Mouse (Mus musculus): ENCODE results near the gene Ehhadh.
"Not testable (repeated sequence)": the region's sequence is repeated elsewhere in the genome, so short reads cannot be mapped to it uniquely, and the experiment has no call there.

Ehhadh gene

DNA sequence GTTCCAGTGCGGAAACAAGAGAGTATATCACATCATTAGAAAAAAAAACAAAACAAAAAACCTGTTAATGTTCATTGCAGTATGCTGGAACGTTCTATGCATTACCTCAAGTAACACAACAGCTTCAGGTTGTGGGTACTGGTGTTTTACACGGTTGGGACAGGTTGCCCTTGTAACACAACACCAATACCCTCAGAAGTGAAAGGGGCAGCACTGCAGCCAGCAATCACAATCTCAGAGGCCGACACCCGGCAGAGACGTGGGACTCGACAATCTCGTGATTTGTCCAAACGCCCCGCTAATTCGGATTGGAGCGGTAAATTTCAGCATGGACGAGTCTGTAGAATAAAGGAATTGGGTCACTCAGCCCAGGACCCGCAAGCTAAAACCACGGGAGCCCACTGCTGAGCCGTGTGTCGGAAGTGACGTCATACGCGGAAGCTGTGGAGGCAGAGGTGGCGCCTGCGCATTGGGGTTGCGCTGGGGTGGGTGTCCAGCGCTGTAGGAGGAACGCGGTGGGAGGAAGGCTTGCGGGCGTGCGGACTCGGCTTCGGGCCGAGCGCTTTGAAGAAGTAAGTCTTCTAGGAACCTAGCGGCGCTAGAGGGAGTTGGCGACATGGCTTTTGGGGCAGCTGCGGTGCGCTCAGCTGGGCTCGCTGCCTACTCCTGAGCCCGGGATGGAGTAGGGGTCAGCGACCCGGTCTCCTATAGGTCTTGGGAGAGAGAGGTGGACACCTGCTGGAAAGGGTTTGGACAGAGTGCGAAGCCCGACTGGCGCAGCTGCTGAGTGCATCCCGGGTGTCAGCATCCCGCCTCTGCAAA, 6.5 kb upstream of the Ehhadh start, which contains the start of gene Map3k13:
Gene Map3k13, plus strand, starts transcription at position 472 of the 822 bp plus-strand sequence.
- DNase-seq, result peak; percentile 94

DNA sequence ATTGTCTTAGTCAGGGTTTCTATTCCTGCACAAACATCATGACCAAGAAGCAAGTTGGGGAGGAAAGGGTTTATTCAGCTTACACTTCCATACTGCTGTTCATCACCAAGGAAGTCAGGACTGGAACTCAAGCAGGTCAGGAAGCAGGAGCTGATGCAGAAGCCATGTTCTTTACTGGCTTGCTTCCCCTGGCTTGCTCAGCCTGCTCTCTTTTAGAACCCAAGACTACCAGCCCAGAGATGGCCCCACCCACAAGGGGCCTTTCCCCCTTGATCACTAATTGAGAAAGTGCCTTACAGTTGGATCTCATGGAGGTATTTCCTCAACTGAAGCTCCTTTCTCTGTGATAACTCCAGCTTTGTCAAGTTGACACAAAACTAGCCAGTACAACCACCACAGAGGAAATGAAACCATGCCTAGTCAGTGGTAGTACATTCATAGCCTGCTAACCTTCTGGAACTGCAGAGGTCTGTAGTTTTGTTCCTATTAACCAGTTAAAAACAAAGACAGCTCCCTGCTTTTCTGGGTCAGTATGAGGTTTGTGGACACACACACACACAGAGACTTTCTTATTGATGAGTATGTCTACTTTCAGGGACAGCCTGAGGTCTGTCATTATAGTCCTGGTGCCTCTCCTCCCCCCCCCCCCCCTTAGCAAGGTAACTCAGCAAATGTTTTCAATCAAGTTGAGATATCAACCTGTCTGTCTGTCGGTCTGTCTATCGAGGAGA, 5.6 kb upstream of the Ehhadh start:
- DNase-seq, result not testable (repeated sequence)

DNA sequence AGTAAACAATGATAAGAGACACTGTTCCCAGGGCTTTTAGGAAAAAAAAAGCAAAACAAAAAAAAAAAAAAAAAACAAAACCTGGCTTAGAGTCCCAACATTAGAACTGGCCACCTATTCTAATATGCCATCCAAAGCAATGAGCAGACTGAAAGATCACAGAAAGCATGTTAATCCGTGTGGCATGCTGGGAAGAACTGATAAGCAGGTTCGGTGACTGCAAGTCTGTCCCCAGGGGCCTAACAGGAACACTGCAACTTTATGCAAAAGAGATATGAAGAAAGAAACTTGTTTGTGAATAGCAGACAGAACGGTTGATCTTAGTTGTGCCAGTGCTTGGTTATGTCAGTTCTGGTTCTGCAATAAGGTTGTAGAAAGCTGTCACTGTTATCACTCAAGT, 4.2 kb upstream of the Ehhadh start:
- DNase-seq, result no peak

DNA sequence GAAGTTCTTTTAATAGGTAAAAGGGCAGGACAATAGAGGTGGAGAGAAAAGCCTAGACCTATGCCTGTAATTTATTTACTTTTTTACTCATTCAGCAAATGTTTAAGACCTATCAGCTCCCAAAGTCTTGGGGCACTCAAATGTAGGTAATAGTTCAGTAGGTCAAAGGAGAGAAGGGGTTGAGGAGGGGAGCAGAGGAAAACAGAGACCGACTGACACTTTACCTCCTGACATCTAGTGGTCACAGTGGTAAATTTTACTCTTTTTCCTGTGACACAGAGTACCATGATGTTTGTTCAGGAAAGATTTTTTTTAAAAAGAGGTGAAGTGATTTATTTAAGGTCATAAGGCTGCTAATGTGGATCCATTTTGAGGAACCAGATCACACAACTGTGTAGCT, 2.9 kb upstream of the Ehhadh start:
- DNase-seq, result no peak

DNA sequence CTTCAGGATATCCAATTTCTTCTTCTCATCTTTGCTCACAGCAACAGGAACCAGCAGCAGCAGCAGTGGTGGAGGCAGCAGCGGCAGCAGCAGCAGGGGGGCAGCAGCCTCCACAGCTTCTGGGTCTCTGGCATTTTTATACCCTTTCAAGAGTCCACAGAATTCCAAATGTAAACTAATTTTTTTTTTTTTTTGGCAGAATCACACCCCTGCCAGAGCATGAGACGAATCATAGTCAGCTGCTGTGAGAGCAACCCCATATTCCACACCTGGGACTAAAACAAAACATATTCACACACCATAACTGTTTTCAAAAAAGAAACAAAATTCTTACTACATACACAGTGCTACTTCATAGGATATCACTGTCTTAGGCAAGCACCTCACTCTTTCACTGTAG, 1.6 kb upstream of the Ehhadh start:
- DNase-seq, result no peak

DNA sequence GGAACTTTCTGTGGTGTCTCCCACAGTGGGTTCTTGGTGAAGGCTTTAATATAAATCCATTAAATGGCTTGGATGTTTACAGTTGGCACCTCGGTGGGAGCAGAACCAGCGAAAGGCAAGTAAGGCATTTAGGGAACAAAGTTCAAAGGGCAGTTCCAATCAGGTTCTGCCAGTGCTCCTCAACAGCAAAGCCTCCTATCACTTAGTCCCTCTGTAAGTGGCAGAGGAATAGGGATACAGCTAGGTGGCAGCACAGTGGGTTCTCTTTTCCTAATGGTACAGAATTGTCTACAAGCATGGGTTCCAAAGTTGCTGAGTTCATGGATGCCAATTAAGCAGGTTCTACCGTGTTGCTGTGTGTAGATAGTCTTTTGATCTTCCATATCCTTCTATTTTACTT, 974 bp upstream of the Ehhadh start:
- no peak for DNase-seq

DNA sequence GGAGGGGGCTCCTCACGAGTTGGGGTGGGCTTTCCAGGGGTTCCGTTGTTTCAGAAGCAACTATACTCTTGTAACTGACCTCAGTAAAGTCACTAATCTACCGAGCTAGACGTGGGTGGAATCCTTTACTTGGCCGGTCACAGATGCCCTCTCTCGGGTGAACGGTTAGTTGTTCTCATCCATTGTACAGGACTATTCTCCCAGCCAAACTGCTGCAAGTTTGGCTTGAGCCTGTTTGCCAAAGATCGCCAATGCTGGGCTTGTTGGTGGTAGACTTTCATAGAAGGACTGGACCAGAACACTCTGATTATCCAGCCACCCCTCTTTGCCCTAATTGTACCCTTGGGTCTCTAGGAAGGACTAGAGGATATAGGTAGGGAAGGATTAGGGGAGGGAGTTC, 1.3 kb downstream of the Ehhadh start:
- no peak for DNase-seq

DNA sequence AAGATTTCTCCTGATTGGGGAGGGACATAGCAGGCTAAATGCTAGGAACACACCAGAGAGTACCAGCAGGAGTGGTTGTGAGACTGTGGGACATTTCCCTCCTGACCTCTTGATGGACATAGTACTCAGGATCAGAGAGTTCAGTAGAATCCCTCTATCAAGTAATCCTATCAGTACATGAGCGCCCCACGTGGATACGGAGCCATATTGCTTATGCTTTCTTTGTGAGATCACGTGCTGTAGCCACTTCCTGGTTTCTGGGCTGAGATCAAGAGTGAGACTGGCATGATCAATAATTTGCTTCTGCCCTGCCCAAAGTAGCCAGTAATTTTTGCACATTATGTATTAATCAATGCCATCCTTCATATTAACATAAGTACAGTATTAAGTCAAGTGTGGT, 2.6 kb downstream of the Ehhadh start:
- no peak for DNase-seq

DNA sequence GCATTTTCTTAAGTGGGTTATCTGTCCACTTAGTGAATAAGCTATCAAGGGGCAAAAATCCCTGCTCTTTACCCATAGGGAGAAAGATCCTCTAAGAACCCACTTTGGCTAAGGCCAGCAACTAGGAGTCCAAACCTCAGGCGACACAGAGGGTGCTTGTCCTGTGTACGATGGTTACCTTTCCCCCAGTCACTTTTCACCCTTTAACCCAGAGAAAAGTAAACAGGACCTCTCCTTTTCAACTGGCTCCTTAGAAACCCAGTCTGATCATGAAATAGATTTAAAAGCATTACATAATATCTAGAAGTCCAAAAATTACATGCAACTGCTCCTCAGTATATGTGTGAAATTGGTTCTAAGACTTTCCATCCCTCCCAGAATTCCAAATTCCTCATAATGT, 4.8 kb downstream of the Ehhadh start:
- DNase-seq, result no peak

DNA sequence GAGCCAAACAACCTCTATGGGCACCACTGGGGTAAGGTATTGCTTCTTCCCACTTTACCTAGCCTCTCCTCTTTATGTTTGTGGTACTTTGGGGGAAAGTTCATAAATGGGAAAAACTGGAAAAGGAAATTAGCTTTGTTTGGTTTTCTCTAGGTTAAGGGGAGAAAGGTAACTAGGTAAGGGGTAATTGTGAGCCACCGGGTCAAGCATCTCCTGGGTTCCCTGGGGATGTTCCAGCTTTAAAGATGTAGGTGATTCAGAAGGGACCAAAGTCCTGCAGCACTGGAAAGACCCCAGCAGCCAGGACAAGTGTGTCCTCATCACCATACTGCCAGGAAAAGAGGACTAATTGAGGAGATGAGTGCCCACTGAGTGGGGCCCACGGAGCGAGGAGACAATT, 5.7 kb downstream of the Ehhadh start:
- DNase-seq, result no peak

DNA sequence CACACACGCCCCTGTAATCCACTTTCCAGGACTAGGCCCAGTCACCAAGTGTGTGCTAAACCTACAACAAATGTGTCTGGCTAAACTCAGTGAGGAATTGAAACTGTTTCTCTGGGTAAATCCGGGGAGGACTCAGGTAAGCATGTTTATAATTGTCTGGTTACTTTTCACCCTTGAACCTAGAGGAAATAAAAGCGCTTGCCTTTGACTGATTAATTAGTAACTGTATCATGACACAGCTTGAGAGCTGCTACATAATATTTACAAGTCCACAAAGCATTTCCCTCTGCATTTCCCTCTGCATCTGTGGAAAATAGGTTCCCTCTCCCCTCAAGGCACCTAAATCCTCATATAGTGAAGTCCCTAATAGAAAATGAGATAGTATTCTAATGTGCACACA, 6.3 kb downstream of the Ehhadh start:
- no peak for DNase-seq

DNA sequence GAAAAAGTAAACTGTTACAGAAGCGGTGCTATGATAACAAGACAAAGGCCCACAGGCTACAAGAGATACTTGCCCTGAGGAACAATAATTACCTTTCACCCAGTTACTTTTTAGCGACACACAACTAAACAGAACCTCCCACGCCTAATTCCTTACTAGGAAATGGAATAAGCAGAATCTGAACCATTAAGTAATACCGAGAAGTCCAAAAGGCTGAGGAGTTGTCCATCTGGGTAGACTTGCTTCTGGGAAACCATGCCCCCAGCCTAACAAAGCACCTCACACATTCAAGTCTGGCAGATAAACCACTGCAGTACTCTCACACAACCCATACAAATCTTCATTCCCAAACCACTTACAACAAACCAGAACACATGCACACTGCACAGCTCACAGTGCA, 8.5 kb downstream of the Ehhadh start:
- DNase-seq, result no peak

DNA sequence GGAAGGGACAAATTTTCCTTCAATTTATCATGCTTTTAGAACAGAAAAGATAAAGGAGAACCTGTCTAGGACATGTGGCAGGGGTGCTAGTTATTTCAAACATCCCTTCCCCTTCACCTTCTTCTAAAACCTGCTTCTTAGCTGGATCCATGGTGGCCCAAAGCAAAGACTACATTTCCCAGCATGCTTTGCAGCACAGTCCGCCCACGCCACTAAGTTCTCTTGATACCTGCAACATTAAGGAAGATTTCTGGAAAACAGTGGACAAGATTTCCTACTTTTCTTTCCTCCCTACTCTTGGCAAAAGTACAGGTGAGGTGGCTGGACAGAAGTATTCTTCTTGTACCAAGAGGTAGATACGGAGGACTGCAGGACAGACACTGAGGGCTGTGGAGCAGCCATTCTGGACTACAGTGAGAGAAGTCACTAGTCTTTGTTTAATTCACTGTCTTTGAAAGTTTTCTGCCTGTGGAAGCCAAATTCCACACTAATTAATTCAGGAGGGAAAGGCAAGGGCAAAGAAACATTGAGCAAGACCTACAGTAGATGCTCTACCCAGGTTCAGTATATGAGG, 9.2 kb downstream of the Ehhadh start:
- no peak for DNase-seq

DNA sequence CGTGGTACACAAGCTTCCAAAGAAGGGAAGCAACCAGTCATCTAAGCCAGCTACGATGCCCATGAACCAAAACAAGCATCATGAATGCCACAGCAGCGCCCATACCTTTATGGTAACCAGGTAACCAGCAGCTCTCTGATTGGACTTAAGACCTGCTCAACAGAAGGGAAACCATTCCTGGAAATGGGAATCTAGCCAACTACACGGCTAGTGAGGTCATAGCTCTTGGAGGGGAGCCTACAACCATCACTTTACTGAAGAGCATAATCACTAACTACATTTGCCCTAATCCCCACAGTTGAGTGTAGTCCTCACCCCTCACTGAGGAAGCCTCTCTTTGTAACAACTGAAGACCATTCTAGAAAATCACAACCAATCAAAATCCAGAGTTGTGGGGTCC, 12.9 kb downstream of the Ehhadh start:
- DNase-seq, result no peak

DNA sequence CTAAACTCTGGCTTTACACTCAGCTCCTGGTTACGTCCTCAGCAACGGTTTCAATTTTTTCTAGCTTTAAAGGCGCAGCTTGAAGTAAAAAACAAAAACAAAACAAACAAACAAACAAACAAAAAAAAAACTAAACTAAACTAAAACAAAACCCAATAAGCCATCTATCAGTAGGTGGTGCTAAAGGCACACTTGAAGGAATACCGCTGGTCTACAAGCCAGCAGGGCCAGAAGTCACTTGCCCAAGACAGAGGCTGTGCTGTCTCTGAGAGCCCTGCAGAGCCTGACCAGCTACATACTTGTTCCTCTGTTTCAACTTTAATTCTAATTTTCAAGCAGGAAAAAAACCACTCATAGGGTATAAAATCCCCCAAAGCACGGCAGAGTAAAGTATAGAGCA, 17.9 kb downstream of the Ehhadh start:
- no peak for DNase-seq

DNA sequence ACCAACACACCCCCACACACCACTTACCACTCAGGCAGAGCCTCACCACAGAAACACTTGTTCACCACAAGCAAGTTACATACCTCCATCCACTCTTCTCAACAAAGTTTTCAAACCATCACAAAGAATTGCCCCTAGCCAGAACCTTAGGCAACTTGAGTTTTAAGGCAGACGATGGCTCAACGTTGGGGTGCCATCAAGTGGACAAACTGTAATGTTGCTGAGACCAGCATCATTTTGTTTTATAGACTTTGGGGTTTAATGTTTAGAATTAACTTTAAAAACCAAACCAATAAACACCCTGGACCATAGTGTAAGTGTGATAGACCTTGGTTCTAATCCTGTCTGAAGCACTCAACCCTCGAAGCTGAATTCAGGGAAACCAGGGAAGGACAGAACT, 19.4 kb downstream of the Ehhadh start:
- no peak for DNase-seq

DNA sequence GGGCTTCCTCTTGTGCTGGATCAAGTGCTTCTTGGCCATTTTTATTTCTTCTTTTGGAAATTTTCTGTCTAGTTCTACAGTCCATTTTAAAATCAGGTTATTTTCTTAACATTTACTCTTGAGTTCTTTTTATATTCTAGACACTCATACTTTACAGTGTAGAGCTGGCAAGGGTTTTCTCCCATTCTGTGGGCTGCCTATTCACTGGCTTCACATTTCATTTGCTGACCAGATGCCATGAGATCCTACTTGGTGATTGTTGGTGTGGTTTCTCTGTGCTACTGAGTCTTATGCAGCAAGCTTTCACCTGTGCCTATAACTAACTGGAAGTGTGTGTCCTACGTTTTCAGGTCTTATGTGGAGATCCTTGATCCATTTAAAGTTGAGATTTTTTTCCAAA, 29.2 kb downstream of the Ehhadh start:
- DNase-seq, result no peak

DNA sequence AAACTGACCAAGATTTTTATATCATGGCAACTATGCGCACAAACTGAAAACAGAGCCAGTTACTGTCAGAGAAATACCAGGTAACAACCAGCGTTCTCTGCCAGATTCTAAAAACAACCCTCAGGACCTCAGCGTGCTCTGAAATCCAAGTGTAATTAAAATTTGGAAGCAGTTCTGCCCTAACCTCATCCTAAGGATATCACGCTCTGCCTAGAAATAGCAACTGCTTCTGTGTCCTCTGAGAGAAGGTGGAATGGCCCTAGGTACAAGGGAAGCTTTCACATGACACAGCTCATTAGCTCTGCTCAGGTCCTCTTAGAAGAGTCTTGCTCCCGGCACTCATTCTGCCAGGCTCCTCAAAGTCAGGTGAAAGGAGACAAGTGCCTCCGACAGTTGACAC, 44.2 kb downstream of the Ehhadh start:
- no peak for DNase-seq

DNA sequence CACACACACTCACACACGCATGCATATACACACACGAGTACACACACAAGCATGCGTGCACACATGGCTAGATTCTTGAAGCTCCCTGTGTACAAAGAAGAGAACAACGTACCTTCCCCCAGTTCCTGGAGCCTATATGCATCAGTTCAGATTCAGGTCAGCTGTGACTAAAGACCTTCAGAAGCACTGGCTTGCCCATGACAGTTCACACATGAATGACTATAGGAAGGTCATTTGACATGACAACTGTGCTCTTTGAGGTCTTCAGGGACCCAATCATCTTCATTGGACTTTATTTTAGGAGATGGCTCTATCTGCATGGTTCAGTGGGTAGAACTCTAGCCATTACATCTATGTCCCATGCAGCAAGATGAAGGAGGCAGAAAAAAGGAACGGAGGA, 44.7 kb downstream of the Ehhadh start:
- DNase-seq, result no peak

DNA sequence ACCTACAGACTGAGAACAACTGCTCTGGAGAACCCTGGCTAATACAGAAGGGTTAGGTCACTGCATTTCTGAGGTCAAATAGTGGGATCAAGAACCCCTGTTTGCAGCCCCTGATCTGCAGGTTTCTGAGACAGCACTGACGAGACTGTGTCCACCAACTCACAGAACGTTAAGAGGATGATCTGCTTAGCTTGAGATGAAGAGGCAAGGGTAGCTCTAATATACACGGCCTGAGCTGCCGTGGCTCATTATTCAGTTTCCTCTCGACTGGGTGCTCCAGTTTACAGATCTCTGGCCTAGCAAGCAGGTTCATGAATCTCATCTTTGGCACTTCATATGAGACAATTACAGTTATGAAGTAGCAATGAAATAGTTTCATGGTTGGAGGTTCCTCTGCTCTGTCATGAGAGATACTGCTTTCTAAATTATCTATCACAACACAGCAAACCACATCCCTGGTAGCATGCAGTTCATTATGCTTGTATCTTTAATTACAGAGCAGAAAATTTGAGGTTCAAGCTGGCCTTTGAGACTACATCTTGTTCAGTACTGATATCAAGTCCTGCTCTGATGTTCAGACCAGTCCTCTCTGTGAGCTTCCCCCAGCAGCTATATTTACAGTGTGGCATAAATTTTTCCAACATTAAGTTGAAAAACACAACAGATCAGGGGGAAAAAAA, 45.3 kb downstream of the Ehhadh start:
- no peak for DNase-seq

DNA sequence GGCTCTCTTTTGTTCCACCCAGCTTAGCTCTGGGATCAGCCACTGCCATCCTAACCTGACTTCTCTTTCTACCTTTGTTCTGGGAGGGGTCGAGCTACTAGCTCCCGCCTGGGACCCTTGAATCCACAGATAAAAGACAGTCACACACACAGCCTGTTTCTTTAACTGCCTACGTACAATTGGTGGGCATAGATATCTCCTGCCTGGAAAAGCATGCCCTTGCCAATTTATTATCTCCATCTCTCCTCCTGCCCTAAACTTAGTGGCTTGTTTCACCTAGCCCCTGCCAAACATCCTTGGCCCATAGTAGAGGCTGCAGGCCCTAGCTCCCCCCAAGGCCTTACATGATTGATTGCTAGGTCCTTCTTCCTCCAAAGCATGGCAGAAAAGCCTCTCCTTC, 46.1 kb downstream of the Ehhadh start:
- DNase-seq, result no peak

DNA sequence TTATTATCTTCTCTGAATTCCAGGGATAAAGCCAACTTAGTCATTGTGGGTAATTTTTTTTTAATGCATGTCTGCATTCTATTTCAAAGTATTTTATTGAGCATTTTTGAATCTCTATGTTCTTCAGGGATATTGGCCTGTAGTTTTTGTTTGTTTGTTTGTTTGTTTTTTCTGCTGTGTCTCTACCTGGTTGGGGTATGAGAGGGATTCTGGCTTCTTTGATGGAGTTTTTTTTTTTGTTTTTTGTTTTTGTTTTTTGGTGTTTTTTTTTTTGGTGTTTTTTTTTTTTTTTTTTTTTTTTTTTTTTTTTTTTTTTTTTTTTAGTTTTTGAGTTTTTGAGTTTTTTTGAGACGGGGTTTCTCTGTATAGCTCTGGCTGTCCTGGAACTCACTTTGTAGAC, 52.0 kb downstream of the Ehhadh start:
- DNase-seq, result no peak

DNA sequence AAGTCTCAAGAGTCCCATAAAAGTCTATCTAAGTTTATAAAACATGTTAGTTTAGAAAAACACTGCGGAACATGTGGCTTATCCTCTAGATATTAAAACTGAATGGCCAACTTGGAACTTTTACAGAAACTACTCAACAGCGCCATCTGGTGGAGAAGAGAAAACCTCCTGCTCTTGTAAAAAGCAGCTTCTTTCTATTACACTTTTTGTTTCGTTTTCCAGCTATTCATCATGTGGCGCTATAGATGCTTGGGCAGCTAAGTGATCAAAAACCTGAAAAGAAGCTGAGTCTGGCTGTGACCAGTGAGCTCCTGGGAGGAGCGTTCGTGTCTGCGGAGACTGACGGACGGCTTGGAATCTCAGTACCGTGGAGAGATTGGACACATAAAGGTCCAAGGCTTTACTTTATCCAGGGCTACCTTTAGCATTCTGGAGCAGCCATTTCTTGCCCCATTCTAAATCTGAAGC, 59.7 kb downstream of the Ehhadh start:
- DNase-seq, result peak; percentile 36

DNA sequence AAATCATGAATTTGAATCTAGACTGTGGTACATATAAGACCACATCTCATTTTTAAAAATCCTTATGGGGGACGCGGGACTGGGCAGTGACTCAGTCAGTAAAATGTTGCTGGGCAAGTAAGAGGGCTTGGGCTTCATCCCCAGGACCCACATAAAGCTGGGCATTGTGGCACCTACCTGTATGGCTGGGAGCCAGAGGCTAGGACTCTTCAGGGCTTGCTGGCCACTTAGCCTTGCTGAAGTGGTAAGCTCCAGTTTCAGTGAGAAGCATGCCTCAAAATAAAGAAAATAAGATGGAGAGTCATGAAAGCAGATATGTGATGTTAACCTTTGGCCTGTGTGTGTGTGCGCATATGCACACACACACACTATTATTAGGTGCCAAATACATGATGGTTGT, 60.2 kb downstream of the Ehhadh start:
- DNase-seq, result peak; percentile 6
